Mouse (Mus musculus): Measurements from ENCODE around the gene Arhgap42. TPM values are rescaled to one million over a fixed set of nuclear protein-coding genes. Genes with fewer than 3 reads are reported as not detected.

Gene Arhgap42
- polyA plus RNA-seq, 1 experiment, result 1.4 TPM

GRCm38 (mm10) chr9:9052920-9053319 is 186.0 kb downstream of the Arhgap42 start:
- H3K27me3 ChIP-seq (ENCODE audit: control insufficient read depth, insufficient read depth, low read length), result no peaks in the 10 kb centered on the region
- H3K27ac ChIP-seq (ENCODE audit: insufficient read depth, low read length), result no peak overlapping the region
- no peak for DNase-seq (ENCODE audit: low read depth in 1 of 2, low spot score in 2 of 2)
- no peaks in the 10 kb centered on the region for H3K36me3 ChIP-seq (ENCODE audit: control insufficient read depth, insufficient read depth, low read length)
- no peak for TF ChIP-seq POLR2A (IDR thresholded peaks at IDR 0.05; ENCODE audit: low read depth, low read length)
- TF ChIP-seq CTCF (IDR thresholded peaks at IDR 0.05; ENCODE audit: extremely low read depth, insufficient read depth, insufficient read length, insufficient replicate concordance), result no peak
- no peaks in the 10 kb centered on the region for H3K4me1 ChIP-seq (ENCODE audit: control insufficient read depth, insufficient read depth, insufficient read length)
- no peak overlapping the region for H3K4me3 ChIP-seq (ENCODE audit: extremely low read depth, insufficient read depth, insufficient read length)

- Histone ChIP-seq H3K27me3 (ENCODE audit: control insufficient read depth, insufficient read depth, low read length) (no peaks in the 10 kb centered on the region), H3K4me3 (ENCODE audit: extremely low read depth, insufficient read depth, insufficient read length) (no peak overlapping the region), H3K36me3 (ENCODE audit: control insufficient read depth, insufficient read depth, low read length) (no peaks in the 10 kb centered on the region), H3K4me1 (ENCODE audit: control insufficient read depth, insufficient read depth, insufficient read length) (no peaks in the 10 kb centered on the region), H3K27ac (ENCODE audit: insufficient read depth, low read length) (no peak overlapping the region)
- no peak for DNase-seq (ENCODE audit: low read depth in 1 of 2, low spot score in 2 of 2)
- TF ChIP-seq POLR2A (IDR thresholded peaks at IDR 0.05; ENCODE audit: low read depth, low read length) (no peak), CTCF (IDR thresholded peaks at IDR 0.05; ENCODE audit: extremely low read depth, insufficient read depth, insufficient read length, insufficient replicate concordance) (no peak)
- 57% methylated on average over 5 of the region's 5 CpGs for whole genome bisulfite sequencing
These were observed 187.7 kb downstream of the Arhgap42 start for GRCm38 (mm10) chr9:9051184-9051583.

GRCm38 (mm10) chr9:9049202-9049601 is 189.7 kb downstream of the Arhgap42 start:
- 63% methylated on average over 3 of the region's 3 CpGs for WGBS
- Histone ChIP-seq H3K4me1 (ENCODE audit: control insufficient read depth, insufficient read depth, insufficient read length) (no peaks in the 10 kb centered on the region), H3K27ac (ENCODE audit: insufficient read depth, low read length) (no peak overlapping the region), H3K4me3 (ENCODE audit: extremely low read depth, insufficient read depth, insufficient read length) (no peak overlapping the region), H3K36me3 (ENCODE audit: control insufficient read depth, insufficient read depth, low read length) (no peaks in the 10 kb centered on the region), H3K27me3 (ENCODE audit: control insufficient read depth, insufficient read depth, low read length) (no peaks in the 10 kb centered on the region)
- DNase-seq (ENCODE audit: low read depth in 1 of 2, low spot score in 2 of 2), result no peak
- TF ChIP-seq POLR2A (IDR thresholded peaks at IDR 0.05; ENCODE audit: low read depth, low read length) (no peak), CTCF (IDR thresholded peaks at IDR 0.05; ENCODE audit: extremely low read depth, insufficient read depth, insufficient read length, insufficient replicate concordance) (no peak)

DNA sequence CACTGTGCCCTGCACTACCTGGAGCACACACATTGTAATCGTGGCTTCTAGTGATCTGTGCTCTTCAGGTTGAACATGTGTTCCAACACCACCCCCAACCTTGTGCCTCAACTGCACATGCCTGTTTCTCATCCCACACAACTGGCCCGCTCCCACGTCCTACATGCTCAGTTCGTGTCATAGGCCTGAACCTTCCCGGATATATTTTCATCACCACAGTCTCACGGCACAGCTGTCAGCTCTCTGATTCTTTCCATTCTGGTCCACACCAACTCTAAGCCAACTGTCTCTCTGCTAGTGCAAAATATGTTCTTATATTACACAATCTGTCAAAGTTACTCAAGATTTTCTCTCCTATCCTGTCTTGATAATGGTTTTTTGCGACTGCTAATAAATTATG is 197.9 kb downstream of the Arhgap42 start:
- Histone ChIP-seq H3K4me1 (ENCODE audit: control insufficient read depth, insufficient read depth, insufficient read length) (no peaks in the 10 kb centered on the region), H3K36me3 (ENCODE audit: control insufficient read depth, insufficient read depth, low read length) (no peaks in the 10 kb centered on the region), H3K4me3 (ENCODE audit: extremely low read depth, insufficient read depth, insufficient read length) (no peak overlapping the region), H3K27me3 (ENCODE audit: control insufficient read depth, insufficient read depth, low read length) (no peaks in the 10 kb centered on the region), H3K27ac (ENCODE audit: insufficient read depth, low read length) (no peak overlapping the region)
- no peak for TF ChIP-seq CTCF (IDR thresholded peaks at IDR 0.05; ENCODE audit: extremely low read depth, insufficient read depth, insufficient read length, insufficient replicate concordance)
- TF ChIP-seq POLR2A (IDR thresholded peaks at IDR 0.05; ENCODE audit: low read depth, low read length), result no peak
- no peak for DNase-seq (ENCODE audit: low read depth in 1 of 2, low spot score in 2 of 2)
- WGBS, result 93% methylated on average over 7 of the region's 7 CpGs

GRCm38 (mm10) chr9:9037017-9037671 is 201.8 kb downstream of the Arhgap42 start:
- no peak for DNase-seq (ENCODE audit: low read depth in 1 of 2, low spot score in 2 of 2)
- Histone ChIP-seq H3K36me3 (ENCODE audit: control insufficient read depth, insufficient read depth, low read length) (no peaks in the 10 kb centered on the region), H3K27me3 (ENCODE audit: control insufficient read depth, insufficient read depth, low read length) (no peaks in the 10 kb centered on the region), H3K4me3 (ENCODE audit: extremely low read depth, insufficient read depth, insufficient read length) (no peak overlapping the region), H3K27ac (ENCODE audit: insufficient read depth, low read length) (no peak overlapping the region), H3K4me1 (ENCODE audit: control insufficient read depth, insufficient read depth, insufficient read length) (no peaks in the 10 kb centered on the region)
- WGBS, result 82% methylated on average over 3 of the region's 3 CpGs
- TF ChIP-seq CTCF (IDR thresholded peaks at IDR 0.05; ENCODE audit: extremely low read depth, insufficient read depth, insufficient read length, insufficient replicate concordance), result no peak
- no peak for TF ChIP-seq POLR2A (IDR thresholded peaks at IDR 0.05; ENCODE audit: low read depth, low read length)

DNA sequence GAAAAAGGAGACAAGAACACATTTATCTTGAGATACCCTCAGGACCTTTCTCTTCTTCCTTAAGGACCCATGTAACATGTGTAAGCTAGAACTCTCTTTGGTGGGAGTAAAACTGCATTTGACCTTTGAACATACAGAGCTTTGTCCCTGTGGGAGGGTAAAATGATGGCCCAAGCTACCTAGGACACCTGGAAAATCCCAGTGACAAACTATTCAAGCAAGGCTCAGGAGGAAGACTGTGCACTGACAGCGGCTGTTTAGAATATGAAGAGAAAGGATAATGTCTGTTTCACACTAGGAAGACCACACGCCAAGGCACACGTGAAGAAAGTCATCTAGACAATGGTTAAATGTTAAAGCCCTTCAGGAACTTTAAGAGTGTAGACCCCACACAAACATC is 211.0 kb downstream of the Arhgap42 start:
- TF ChIP-seq POLR2A (IDR thresholded peaks at IDR 0.05; ENCODE audit: low read depth, low read length) (no peak), CTCF (IDR thresholded peaks at IDR 0.05; ENCODE audit: extremely low read depth, insufficient read depth, insufficient read length, insufficient replicate concordance) (no peak)
- no peak overlapping the region for H3K4me3 ChIP-seq (ENCODE audit: extremely low read depth, insufficient read depth, insufficient read length)
- no peaks in the 10 kb centered on the region for H3K27me3 ChIP-seq (ENCODE audit: control insufficient read depth, insufficient read depth, low read length)
- WGBS, result 83% methylated on average over 3 of the region's 3 CpGs
- no peak overlapping the region for H3K27ac ChIP-seq (ENCODE audit: insufficient read depth, low read length)
- no peaks in the 10 kb centered on the region for H3K4me1 ChIP-seq (ENCODE audit: control insufficient read depth, insufficient read depth, insufficient read length)
- no peak for DNase-seq (ENCODE audit: low read depth in 1 of 2, low spot score in 2 of 2)
- no peaks in the 10 kb centered on the region for H3K36me3 ChIP-seq (ENCODE audit: control insufficient read depth, insufficient read depth, low read length)

DNA sequence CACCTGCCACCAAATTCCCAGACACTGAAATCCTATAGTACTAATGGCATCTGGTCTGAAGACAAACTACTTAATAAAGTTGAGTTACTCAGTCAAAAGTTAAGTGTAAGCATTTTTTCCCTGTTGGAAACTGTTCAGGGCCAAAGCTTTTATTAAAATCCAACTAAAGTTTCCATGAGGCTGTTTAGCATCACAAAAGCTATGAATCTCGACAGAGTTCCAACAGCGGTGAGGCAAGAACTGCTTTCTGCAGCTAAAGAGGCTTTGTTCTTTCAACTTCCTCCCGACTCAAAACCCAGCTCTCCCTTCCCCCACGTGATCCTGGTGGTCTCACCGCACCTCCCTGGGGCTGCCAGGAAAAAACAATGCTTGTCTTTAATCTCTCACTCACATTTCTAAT is 211.5 kb downstream of the Arhgap42 start:
- no peak for DNase-seq (ENCODE audit: low read depth in 1 of 2, low spot score in 2 of 2)
- Histone ChIP-seq H3K27ac (ENCODE audit: insufficient read depth, low read length) (no peak overlapping the region), H3K4me1 (ENCODE audit: control insufficient read depth, insufficient read depth, insufficient read length) (no peaks in the 10 kb centered on the region), H3K4me3 (ENCODE audit: extremely low read depth, insufficient read depth, insufficient read length) (no peak overlapping the region), H3K36me3 (ENCODE audit: control insufficient read depth, insufficient read depth, low read length) (no peaks in the 10 kb centered on the region), H3K27me3 (ENCODE audit: control insufficient read depth, insufficient read depth, low read length) (no peaks in the 10 kb centered on the region)
- WGBS, result 12% methylated on average over 5 of the region's 5 CpGs
- TF ChIP-seq POLR2A (IDR thresholded peaks at IDR 0.05; ENCODE audit: low read depth, low read length) (no peak), CTCF (IDR thresholded peaks at IDR 0.05; ENCODE audit: extremely low read depth, insufficient read depth, insufficient read length, insufficient replicate concordance) (no peak)
